Mouse (Mus musculus): Measurements from ENCODE around the gene Tmem128. TPM values are rescaled to one million over a fixed set of nuclear protein-coding genes. Genes with fewer than 3 reads are reported as not detected.

The Tmem128 gene
- polyA plus RNA-seq, 1 experiment from 2014 or later: 35.4 TPM

- 36% methylated on average over 12 of the region's 12 CpGs for WGBS (ENCODE audit: insufficient replicate concordance)
- Histone ChIP-seq H3K27me3 (ENCODE audit: control insufficient read depth, insufficient read depth, low read depth, low read length) (no peaks in the 10 kb centered on the region), H3K4me1 (ENCODE audit: control insufficient read depth, low read depth, low read length) (no peaks in the 10 kb centered on the region), H3K9me3 (replicated peaks; ENCODE audit: control insufficient read depth, low read length) (no peaks in the 10 kb centered on the region), H3K4me2 (ENCODE audit: low read depth, low read length) (no peak overlapping the region), H3K9ac (ENCODE audit: low read depth, low read length) (no peak overlapping the region), H3K4me3 (ENCODE audit: low read depth, low read length) (no peak overlapping the region), H3K36me3 (ENCODE audit: control insufficient read depth, insufficient read depth) (no peaks in the 10 kb centered on the region), H3K27ac (ENCODE audit: low read length) (no peak overlapping the region)
- no peak for ATAC-seq (ENCODE audit: low read depth)
Measured at GRCm38 (mm10) chr5:38302651-38303050, 42.7 kb downstream of the Tmem128 start.

- 44% methylated on average over 2 of the region's 2 CpGs for WGBS (ENCODE audit: insufficient replicate concordance)
- no peaks in the 10 kb centered on the region for H3K27me3 ChIP-seq (ENCODE audit: control insufficient read depth, insufficient read depth, low read depth, low read length)
- H3K4me2 ChIP-seq (ENCODE audit: low read depth, low read length): no peak overlapping the region
- no peak for ATAC-seq (ENCODE audit: low read depth)
- H3K9ac ChIP-seq (ENCODE audit: low read depth, low read length): no peak overlapping the region
- H3K27ac ChIP-seq (ENCODE audit: low read length): no peak overlapping the region
- H3K4me1 ChIP-seq (ENCODE audit: control insufficient read depth, low read depth, low read length): no peaks in the 10 kb centered on the region
- H3K36me3 ChIP-seq (ENCODE audit: control insufficient read depth, insufficient read depth): no peaks in the 10 kb centered on the region
- H3K9me3 ChIP-seq (replicated peaks; ENCODE audit: control insufficient read depth, low read length): no peaks in the 10 kb centered on the region
- no peak overlapping the region for H3K4me3 ChIP-seq (ENCODE audit: low read depth, low read length)
Measured at GRCm38 (mm10) chr5:38305241-38305640, 45.3 kb downstream of the Tmem128 start.

GRCm38 (mm10) chr5:38307255-38308101 is 47.5 kb downstream of the Tmem128 start:
- WGBS (ENCODE audit: insufficient replicate concordance): 8% methylated on average over 26 of the region's 26 CpGs

GRCm38 (mm10) chr5:38308873-38309272 is 48.9 kb downstream of the Tmem128 start:
- Histone ChIP-seq H3K9ac (ENCODE audit: low read depth, low read length) (no peak overlapping the region), H3K9me3 (replicated peaks; ENCODE audit: control insufficient read depth, low read length) (no peaks in the 10 kb centered on the region), H3K4me2 (ENCODE audit: low read depth, low read length) (no peak overlapping the region), H3K27me3 (ENCODE audit: control insufficient read depth, insufficient read depth, low read depth, low read length) (no peaks in the 10 kb centered on the region), H3K27ac (ENCODE audit: low read length) (no peak overlapping the region), H3K36me3 (ENCODE audit: control insufficient read depth, insufficient read depth) (no peaks in the 10 kb centered on the region), H3K4me1 (ENCODE audit: control insufficient read depth, low read depth, low read length) (no peaks in the 10 kb centered on the region), H3K4me3 (ENCODE audit: low read depth, low read length) (no peak overlapping the region)
- 30% methylated on average over 5 of the region's 5 CpGs for WGBS (ENCODE audit: insufficient replicate concordance)
- ATAC-seq (ENCODE audit: low read depth): no peak

More at GRCm38 (mm10) chr5:38307255-38308101, 47.5 kb downstream of the Tmem128 start:
- ATAC-seq (ENCODE audit: low read depth): peak; percentile 45; the same call in 1 of the 2 replicates
- Histone ChIP-seq H3K36me3 (ENCODE audit: control insufficient read depth, insufficient read depth) (no peaks in the 10 kb centered on the region), H3K4me2 (ENCODE audit: low read depth, low read length) (peak overlapping the region; percentile 56), H3K4me3 (ENCODE audit: low read depth, low read length) (peak overlapping the region; percentile 44), H3K4me1 (ENCODE audit: control insufficient read depth, low read depth, low read length) (no peaks in the 10 kb centered on the region), H3K27me3 (ENCODE audit: control insufficient read depth, insufficient read depth, low read depth, low read length) (no peaks in the 10 kb centered on the region), H3K9ac (ENCODE audit: low read depth, low read length) (no peak overlapping the region), H3K27ac (ENCODE audit: low read length) (no peak overlapping the region), H3K9me3 (replicated peaks; ENCODE audit: control insufficient read depth, low read length) (no peaks in the 10 kb centered on the region)

- WGBS (ENCODE audit: insufficient replicate concordance): 30% methylated on average over 3 of the region's 3 CpGs
- Histone ChIP-seq H3K4me1 (ENCODE audit: control insufficient read depth, low read depth, low read length) (no peaks in the 10 kb centered on the region), H3K9ac (ENCODE audit: low read depth, low read length) (no peak overlapping the region), H3K27ac (ENCODE audit: low read length) (no peak overlapping the region), H3K9me3 (replicated peaks; ENCODE audit: control insufficient read depth, low read length) (no peaks in the 10 kb centered on the region), H3K4me2 (ENCODE audit: low read depth, low read length) (no peak overlapping the region), H3K4me3 (ENCODE audit: low read depth, low read length) (no peak overlapping the region), H3K36me3 (ENCODE audit: control insufficient read depth, insufficient read depth) (no peaks in the 10 kb centered on the region), H3K27me3 (ENCODE audit: control insufficient read depth, insufficient read depth, low read depth, low read length) (no peaks in the 10 kb centered on the region)
- ATAC-seq (ENCODE audit: low read depth): no peak
Measured at GRCm38 (mm10) chr5:38309795-38310194, 49.8 kb downstream of the Tmem128 start.

Other genes with a start within 250 kb of the Tmem128 start
- 10.7 and 11.3 TPM in 2 replicates for gene Stx18, start 221.4 kb upstream of the Tmem128 start, polyA plus RNA-seq (2015; fragmentation: Nextera tagmentation; extraction: Ambion mirVana)
- gene Nsg1, start 100.3 kb upstream of the Tmem128 start, polyA plus RNA-seq (2015; fragmentation: Nextera tagmentation; extraction: Ambion mirVana): 1.6 and 2.0 TPM in 2 replicates
- gene Zbtb49, start 39.7 kb upstream of the Tmem128 start, polyA plus RNA-seq (2015; fragmentation: Nextera tagmentation; extraction: Ambion mirVana): 2.6 and 3.0 TPM in 2 replicates
- 35.2 and 39.8 TPM in 2 replicates for gene Lyar, start 39.7 kb upstream of the Tmem128 start, polyA plus RNA-seq (2015; fragmentation: Nextera tagmentation; extraction: Ambion mirVana)
- not detected in 2 replicates for gene Otop1, start 15.8 kb downstream of the Tmem128 start, polyA plus RNA-seq (2015; fragmentation: Nextera tagmentation; extraction: Ambion mirVana)
- gene Drd5, start 59.2 kb downstream of the Tmem128 start, polyA plus RNA-seq (2015; fragmentation: Nextera tagmentation; extraction: Ambion mirVana): not detected in 2 replicates
- 3.6 and 4.0 TPM in 2 replicates for gene Slc2a9, start 243.0 kb downstream of the Tmem128 start, polyA plus RNA-seq (2015; fragmentation: Nextera tagmentation; extraction: Ambion mirVana)

Measured in liver, embryonic 16.5 days (tissue).